Mouse (Mus musculus) lung, postnatal 36 days (tissue): ENCODE results near the gene Gm40460.
"Not testable (repeated sequence)": the region's sequence is repeated elsewhere in the genome, so short reads cannot be mapped to it uniquely, and the experiment has no call there.

Experiments used
- DNase-seq: peaks from one replicate; pipeline ENCODE4 v3.0.0; 2022; ENCODE audit warnings: mixed read lengths

Gm40460 gene

DNA sequence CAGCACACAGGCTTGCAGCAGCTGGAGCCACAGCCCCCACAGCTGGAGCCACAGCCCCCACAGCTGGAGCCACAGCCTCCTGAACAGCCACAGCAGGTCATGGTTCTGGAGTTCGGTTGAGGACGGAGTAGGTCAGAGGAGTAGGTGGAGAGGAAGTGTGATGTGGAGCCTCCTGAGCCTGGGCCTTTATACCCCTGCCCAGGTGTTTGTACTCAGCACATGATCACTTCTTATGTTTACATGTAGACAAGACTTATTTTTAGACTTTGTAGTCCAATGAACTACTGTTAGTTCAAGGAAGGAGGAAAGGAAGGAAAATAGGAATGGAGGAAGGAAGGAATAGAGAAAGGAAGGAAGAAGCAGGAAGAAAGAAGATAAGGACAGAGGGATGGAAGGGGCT, at the start of gene Gm40460:
Gene Gm40460 (minus strand): TSS at position 101 of the 400 bp plus-strand sequence.
- no peak for DNase-seq

- peak; percentile 82 for DNase-seq
Observed at GRCm38 (mm10) chr7:142285910-142286612, 45.2 kb upstream of the Gm40460 start.

DNA sequence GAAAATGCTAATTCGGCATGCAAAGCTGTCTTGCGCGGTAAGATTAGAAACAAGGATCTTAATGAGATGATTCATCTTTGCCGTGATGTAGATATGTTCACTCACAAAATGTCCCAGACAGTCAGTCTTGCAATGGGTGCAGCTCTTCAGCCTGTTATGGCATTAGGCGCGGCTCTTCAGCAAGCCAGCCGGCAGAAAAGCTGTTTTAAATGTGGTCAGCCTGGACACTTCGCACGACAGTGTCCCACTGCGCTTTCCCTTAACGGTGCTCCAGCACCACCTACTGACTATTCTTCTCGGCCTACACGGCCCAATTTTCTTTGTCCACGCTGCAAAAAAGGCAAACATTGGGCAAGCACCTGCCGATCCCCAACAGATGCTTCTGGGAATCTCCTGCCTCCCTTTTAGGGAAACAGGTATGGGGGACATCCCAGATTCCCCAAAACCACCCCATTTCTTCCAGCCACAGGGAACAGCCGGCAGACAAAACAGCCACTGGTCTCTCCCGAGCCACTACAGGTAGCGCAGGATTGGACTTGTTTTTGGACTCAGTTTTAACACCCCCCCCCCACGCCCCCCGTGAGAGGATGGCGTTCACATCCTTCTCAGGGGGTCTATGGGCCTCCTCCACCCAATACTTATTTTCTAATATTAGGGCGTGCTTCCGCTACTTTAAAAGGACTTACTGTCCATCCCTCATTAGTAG, 44.4 kb upstream of the Gm40460 start:
- DNase-seq: peak; percentile 54

DNA sequence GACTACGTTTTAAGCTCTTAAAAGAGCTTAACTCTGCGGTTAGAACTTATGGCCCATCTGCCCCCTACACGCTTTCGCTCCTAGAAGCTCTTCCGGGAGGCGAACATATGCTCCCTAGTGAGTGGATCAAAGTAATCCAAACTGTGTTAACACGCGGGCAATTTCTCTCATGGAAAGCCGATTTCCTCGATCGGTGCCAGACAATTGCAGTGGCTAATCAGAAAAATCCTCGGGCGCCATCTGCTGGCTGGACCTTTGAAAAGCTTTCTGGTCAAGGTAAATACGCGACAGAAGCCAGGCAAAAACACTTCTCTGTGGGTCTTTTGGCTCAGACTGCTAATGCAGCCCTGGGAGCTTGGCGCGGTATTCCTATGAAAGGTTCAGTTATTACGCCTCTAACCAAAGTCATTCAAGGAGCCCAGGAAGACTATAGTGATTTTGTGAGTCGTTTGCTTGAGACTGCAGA, 43.8 kb upstream of the Gm40460 start:
- peak; percentile 96 for DNase-seq

DNA sequence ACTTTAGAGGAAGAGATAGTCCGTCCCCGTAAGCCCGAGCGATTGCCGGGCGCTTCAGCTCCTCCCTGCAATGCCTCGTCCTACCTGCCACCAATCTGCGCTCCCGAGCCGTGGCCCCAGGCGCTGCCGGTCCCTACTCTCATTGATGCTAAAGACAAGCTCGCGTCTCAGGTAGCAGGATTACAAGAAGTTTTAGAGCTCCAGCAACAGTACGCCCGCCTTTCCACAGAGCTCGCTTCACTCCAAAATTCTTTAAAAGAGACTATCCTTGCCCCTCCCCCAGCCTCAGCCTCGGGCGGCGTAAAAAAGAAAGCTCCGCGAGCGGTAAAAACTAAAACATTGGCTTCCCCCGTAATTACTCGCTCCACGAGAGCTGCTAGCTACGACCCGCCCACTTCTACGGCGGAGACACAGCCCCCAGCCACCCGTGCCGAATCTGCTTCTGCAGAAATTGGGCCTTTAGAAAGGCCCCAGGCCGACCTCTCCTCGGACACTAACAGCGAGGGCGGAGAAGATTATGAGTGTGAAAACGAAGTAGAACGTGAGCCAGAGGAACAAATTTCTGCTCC, 43.2 kb upstream of the Gm40460 start:
- DNase-seq: peak; percentile 58

GRCm38 (mm10) chr7:142282847-142283246, 42.0 kb upstream of the Gm40460 start:
- not testable (repeated sequence) for DNase-seq

- not testable (repeated sequence) for DNase-seq
Observed at GRCm38 (mm10) chr7:142279291-142279690, 38.4 kb upstream of the Gm40460 start.

DNA sequence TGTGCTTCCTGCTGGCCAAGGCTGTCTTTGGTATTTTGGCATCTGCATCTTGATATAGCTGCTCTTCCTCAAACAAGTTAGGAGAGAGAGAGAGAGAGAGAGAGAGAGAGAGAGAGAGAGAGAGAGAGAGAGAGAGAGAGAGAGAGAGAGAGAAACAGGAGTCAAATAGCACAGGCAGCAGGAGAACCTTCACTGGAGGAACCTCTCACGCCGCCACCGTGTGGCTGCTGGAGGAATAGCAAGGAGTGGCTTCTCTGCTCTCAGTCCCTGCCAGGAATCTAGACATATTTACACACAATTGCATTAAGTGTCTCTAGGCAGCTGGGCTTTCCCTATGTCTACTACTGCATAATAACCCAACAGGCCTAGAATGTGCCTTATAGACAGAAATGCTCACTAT, 37.3 kb upstream of the Gm40460 start:
- peak; percentile 79 for DNase-seq

- not testable (repeated sequence) for DNase-seq
Observed at GRCm38 (mm10) chr7:142274263-142274662, 33.4 kb upstream of the Gm40460 start, which contains the start of gene Gm4559. Gm4559 (minus strand) TSS chr7:142274363.

DNA sequence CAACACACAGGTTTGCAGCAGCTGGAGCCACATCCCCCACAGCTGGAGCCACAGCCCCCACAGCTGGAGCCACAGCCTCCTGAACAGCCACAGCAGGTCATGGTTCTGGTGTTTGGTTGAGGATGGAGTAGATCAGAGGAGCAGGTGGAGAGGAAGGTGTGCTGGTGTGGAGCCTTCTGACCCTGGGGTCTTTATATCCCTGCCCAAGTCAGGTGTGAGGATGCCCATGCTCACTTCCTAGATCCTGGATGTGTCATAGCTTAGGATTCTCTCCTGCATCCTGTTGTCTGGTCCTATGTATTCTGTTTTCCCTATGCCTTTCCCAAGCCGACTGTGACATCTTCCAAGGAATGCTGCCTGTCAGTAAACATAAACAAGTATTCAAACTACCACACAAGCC, 17.4 kb upstream of the Gm40460 start, which contains the start of gene Gm2431:
Gene Gm2431 (minus strand): TSS at position 101 of the 400 bp plus-strand sequence.
- DNase-seq: not testable (repeated sequence)

DNA sequence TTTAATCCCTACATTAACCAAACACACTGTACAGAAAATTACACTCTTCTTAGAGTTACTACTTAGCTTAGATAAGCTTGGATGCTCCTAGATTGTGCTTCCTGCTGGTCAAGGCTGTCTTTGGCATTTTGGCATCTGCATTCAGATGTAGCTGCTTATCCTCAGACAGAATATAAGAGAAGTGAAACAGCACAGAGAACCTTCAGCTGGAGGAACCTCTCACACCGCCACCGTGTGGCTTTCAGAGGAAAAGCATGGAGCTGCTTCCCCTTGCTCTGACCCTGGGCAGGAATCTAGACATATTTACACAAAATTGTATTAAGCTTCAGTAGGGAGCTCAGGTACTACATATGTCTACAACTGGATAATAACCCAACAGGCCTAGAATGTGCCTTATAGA, 14.6 kb upstream of the Gm40460 start:
- DNase-seq: peak; percentile 30

- peak; percentile 25 for DNase-seq
Observed at GRCm38 (mm10) chr7:142249824-142250223, 8.9 kb upstream of the Gm40460 start.

GRCm38 (mm10) chr7:142231540-142231939, 9.3 kb downstream of the Gm40460 start:
- no peak for DNase-seq

DNA sequence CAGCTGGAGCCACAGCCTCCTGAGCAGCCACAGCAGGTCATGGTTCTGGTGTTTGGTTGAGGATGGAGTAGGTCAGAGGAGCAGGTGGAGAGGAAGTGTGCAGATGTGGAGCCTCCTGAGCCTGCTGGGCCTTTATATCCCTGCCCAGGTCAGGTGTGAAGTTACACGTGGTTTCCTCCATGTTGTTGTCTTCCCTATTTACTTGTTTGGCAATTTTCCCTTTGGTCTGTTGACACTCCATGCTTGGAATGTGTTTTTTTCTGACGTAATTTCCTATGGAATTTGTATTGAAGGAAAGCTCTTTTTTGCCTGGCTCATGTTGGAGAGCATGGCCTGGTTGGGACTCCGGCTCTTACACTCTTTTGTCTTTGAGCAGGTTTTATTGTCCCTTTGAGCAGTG, 11.0 kb downstream of the Gm40460 start, which contains the start of gene Krtap5-5:
Gene Krtap5-5 (minus strand): TSS at position 101 of the 400 bp plus-strand sequence.
- DNase-seq: not testable (repeated sequence)

- DNase-seq: no peak
Observed at GRCm38 (mm10) chr7:142224518-142224917, 16.4 kb downstream of the Gm40460 start.

- DNase-seq: not testable (repeated sequence)
Observed at GRCm38 (mm10) chr7:142212136-142212535, 28.7 kb downstream of the Gm40460 start.

- no peak for DNase-seq
Observed at GRCm38 (mm10) chr7:142211559-142211958, 29.3 kb downstream of the Gm40460 start, which contains the start of gene Gm7579. Gm7579 (plus strand) TSS chr7:142211859.

DNA sequence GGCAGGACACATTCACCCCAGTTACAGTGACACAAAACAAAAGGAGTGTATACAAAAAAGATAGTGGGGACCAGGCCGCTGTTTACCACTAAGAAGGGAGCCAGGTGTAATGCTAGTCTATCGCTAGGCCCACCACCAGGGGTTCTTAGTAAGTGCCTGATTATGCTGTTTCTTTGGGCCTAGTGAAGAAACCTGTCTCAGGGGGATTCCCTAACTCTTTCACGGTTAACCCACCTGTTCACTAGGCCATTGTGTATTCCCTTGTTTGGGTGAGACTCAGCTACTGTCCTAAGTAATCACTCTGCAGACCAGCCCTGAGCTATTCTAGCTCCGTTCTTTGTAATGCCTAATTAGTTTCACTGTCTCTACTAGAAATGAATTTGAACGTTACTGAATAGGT, 34.0 kb downstream of the Gm40460 start:
- not testable (repeated sequence) for DNase-seq

- DNase-seq: no peak
Observed at GRCm38 (mm10) chr7:142205488-142205887, 35.4 kb downstream of the Gm40460 start.

GRCm38 (mm10) chr7:142201064-142201463, 39.8 kb downstream of the Gm40460 start, which contains the start of gene Krtap5-3:
Krtap5-3 (plus strand) TSS chr7:142201364.
- no peak for DNase-seq

DNA sequence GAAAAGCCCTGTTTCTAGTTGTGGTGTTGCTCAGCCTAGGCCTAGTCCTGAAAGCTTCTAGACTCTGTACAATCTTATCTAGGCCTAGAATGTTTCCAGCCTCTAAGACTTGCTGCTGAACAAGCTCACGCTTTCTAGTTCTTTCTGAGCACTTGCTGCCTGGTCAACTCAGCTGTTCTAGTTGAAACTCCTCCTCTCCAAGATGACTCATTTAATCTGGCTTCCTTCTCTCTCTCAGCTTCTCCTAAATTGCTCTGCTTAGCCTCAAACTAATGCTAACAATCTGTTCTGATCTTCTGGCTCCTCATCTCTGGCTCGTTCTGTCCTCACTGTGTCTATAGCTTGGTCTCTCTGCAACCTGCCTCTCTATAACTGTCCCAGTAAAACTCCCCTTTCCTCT, 42.1 kb downstream of the Gm40460 start:
- no peak for DNase-seq
